Mouse (Mus musculus): ENCODE measurements around the gene Fanca.

DNA sequence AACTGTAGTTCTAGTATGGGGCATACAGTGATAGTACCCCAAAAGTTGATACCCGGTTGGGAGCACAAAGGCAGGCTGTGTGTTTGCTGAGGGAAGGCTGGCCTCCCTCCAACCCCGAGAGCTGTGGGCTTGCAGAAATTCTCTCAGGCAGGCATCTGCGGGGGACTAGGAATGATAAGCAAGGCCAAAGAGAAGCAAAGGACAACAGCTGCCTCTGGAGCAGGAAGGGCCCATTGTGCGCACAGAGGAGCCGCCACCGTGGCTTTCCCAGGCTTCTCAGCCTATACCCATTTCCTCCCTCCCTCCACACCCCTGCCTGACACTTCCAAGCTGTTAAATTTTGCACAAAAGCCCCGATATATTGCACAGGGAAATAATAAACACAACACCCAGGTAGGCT, 15.5 kb upstream of the Fanca start:
- TF ChIP-seq CTCF (IDR thresholded peaks at IDR 0.05; ENCODE audit: low read depth) (no peak), EP300 (IDR thresholded peaks at IDR 0.05; ENCODE audit: low read depth) (no peak)
